Mouse (Mus musculus) G1E (cell line): ENCODE results near the gene Mthfr.

Experiments used
- CTCF ChIP-seq: IDR thresholded peaks from 2 replicates; pipeline ENCODE4 v1.5.1; 2012; ENCODE audit warnings: low read depth, low read length, inconsistent platforms, mixed read lengths
- GATA1 ChIP-seq: IDR thresholded peaks from 2 replicates; pipeline ENCODE4 v1.6.1; 2012; ENCODE audit warnings: borderline replicate concordance, low read length, inconsistent platforms, mixed read lengths
- GATA2 ChIP-seq: IDR thresholded peaks from 2 replicates; pipeline ENCODE4 v1.6.1; 2012; ENCODE audit warnings: low read depth, low read length, inconsistent platforms, borderline replicate concordance
- POLR2AphosphoS5 ChIP-seq: IDR thresholded peaks from 2 replicates; pipeline ENCODE4 v1.6.1; 2012; ENCODE audit warnings: low read depth, low read length, inconsistent platforms; ENCODE audit not compliant: insufficient replicate concordance
- TAL1 ChIP-seq: conservative IDR thresholded peaks from 2 replicates; pipeline ENCODE4 v1.6.1; 2012; ENCODE audit warnings: low read depth, low read length, inconsistent platforms, mixed read lengths

DNA sequence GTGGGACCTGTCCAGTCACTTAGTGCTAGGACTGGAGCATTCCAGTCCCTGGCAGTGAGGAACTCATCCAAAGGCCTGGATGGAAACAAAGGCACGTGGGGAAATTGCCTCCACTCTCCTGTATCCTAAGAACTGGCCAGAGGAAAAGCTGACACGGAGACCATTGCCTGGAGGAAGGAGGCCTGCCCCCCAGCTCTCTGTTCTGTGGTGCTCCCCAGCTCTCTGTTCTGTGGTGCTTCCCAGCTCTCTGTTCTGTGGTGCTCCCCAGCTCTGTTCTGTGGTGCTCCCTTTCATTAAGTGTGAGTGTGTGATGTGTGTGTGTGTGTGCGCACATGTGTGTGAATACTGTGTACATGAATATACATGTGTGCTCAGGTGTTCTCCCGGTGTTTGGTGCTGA is 56.2 kb downstream of the Mthfr start:
- TF ChIP-seq POLR2AphosphoS5 (no peak), CTCF (no peak), GATA2 (no peak), GATA1 (no peak), TAL1 (no peak)
